Mouse (Mus musculus) embryonic facial prominence, embryonic 10.5 days (tissue): Measurements from ENCODE around the gene Krtap19-2. TPM values are rescaled to one million over a fixed set of nuclear protein-coding genes. Genes with fewer than 3 reads are reported as not detected.

Experiments
- DNase-seq: peaks from one replicate; pipeline ENCODE4 v3.0.0-alpha.2; 2017; ENCODE audit warnings: low spot score
- H3K27ac ChIP-seq: fragments of 300-500 bp; sonication (generic); replicated peaks from 2 replicates; pipeline ENCODE4 v1.5.1; 2016; ENCODE audit warnings: mild to moderate bottlenecking
- H3K27me3 ChIP-seq: fragments of 300-500 bp; sonication (generic); replicated peaks from 2 replicates; pipeline ENCODE4 v1.6.1; 2016; ENCODE audit warnings: low read depth, mild to moderate bottlenecking; ENCODE audit not compliant: poor library complexity, severe bottlenecking
- H3K36me3 ChIP-seq: fragments of 300-500 bp; sonication (generic); replicated peaks from 2 replicates; pipeline ENCODE4 v1.6.1; 2016; ENCODE audit warnings: mild to moderate bottlenecking, moderate library complexity
- H3K4me1 ChIP-seq: fragments of 300-500 bp; sonication (generic); 2 replicates; pipeline ENCODE4 v1.6.1; 2016
- H3K4me3 ChIP-seq: fragments of 300-500 bp; sonication (generic); 2 replicates; pipeline ENCODE4 v1.5.1; 2016; ENCODE audit warnings: mild to moderate bottlenecking, moderate library complexity
- H3K9me3 ChIP-seq: fragments of 300-500 bp; sonication (generic); 2 replicates; pipeline ENCODE4 v1.6.1; 2016; ENCODE audit warnings: mild to moderate bottlenecking
- WGBS: fragments of 180-500 bp; shearing (Covaris S2); methylation state at CpG from one replicate; pipeline ENCODE4 v1.1.7; 2016; 5-methylcytosine and 5-hydroxymethylcytosine counted together
- polyA plus RNA-seq: library from polyadenylated mRNA; unstranded; fragments of >200 nt; fragmentation: Nextera tagmentation; extraction: Ambion mirVana; gene quantifications from 2 replicates; pipeline ENCODE4 v1.2.1, GENCODE M21; 2016

Krtap19-2 gene
- polyA plus RNA-seq = not detected in 2 replicates

GRCm38 (mm10) chr16:88874169-88874568 lies at the start of gene Krtap19-2:
TSS of gene Krtap19-2 (minus strand) at chr16:88874269.
- H3K27ac ChIP-seq = no peak within 1 kb of the TSS
- H3K4me3 ChIP-seq = no peak within 1 kb of the TSS
- H3K27me3 ChIP-seq = no peaks in the 10 kb centered on the region
- H3K36me3 ChIP-seq = no peaks in the 10 kb centered on the region
- no peaks in the 10 kb centered on the region for H3K9me3 ChIP-seq
- DNase-seq = no peak
- no peaks in the 10 kb centered on the region for H3K4me1 ChIP-seq
- WGBS = 97% methylated on average over 3 of the region's 3 CpGs

- no peaks in the 10 kb centered on the region for H3K27me3 ChIP-seq
- no peaks in the 10 kb centered on the region for H3K9me3 ChIP-seq
- no peaks in the 10 kb centered on the region for H3K36me3 ChIP-seq
- DNase-seq = no peak
- H3K4me1 ChIP-seq = no peaks in the 10 kb centered on the region
- H3K27ac ChIP-seq = no peak within 1 kb of the TSS
- 93% methylated on average over 6 of the region's 6 CpGs for WGBS
- no peak within 1 kb of the TSS for H3K4me3 ChIP-seq
Observed at GRCm38 (mm10) chr16:88896357-88896756, 22.3 kb upstream of the Krtap19-2 start, which contains the start of gene Krtap19-5. TSS of gene Krtap19-5 (minus strand) at chr16:88896457.

- no peaks in the 10 kb centered on the region for H3K4me1 ChIP-seq
- 90% methylated on average over 6 of the region's 6 CpGs for WGBS
- DNase-seq = no peak
- no peaks in the 10 kb centered on the region for H3K9me3 ChIP-seq
- no peak overlapping the region for H3K27ac ChIP-seq
- no peaks in the 10 kb centered on the region for H3K36me3 ChIP-seq
- H3K4me3 ChIP-seq = no peak overlapping the region
- no peaks in the 10 kb centered on the region for H3K27me3 ChIP-seq
Observed at GRCm38 (mm10) chr16:88886870-88887269, 12.8 kb upstream of the Krtap19-2 start.

- no peaks in the 10 kb centered on the region for H3K27me3 ChIP-seq
- H3K4me3 ChIP-seq = no peak within 1 kb of the TSS
- no peak within 1 kb of the TSS for H3K27ac ChIP-seq
- H3K4me1 ChIP-seq = no peaks in the 10 kb centered on the region
- no peak for DNase-seq
- WGBS = 88% methylated on average over 5 of the region's 5 CpGs
- H3K36me3 ChIP-seq = no peaks in the 10 kb centered on the region
- no peaks in the 10 kb centered on the region for H3K9me3 ChIP-seq
Observed at GRCm38 (mm10) chr16:88884989-88885388, 10.9 kb upstream of the Krtap19-2 start, which contains the start of gene Krtap19-4. TSS of gene Krtap19-4 (minus strand) at chr16:88885089.

GRCm38 (mm10) chr16:88877938-88878337 lies 3.9 kb upstream of the Krtap19-2 start, which contains the start of gene Krtap19-3:
TSS of gene Krtap19-3 (minus strand) at chr16:88878038.
- H3K4me1 ChIP-seq = no peaks in the 10 kb centered on the region
- no peaks in the 10 kb centered on the region for H3K36me3 ChIP-seq
- no peaks in the 10 kb centered on the region for H3K9me3 ChIP-seq
- no peak for DNase-seq
- no peak within 1 kb of the TSS for H3K27ac ChIP-seq
- 88% methylated on average over 2 of the region's 2 CpGs for WGBS
- no peak within 1 kb of the TSS for H3K4me3 ChIP-seq
- no peaks in the 10 kb centered on the region for H3K27me3 ChIP-seq

- WGBS = 88% methylated on average over 6 of the region's 6 CpGs
- no peaks in the 10 kb centered on the region for H3K27me3 ChIP-seq
- no peaks in the 10 kb centered on the region for H3K36me3 ChIP-seq
- H3K4me1 ChIP-seq = no peaks in the 10 kb centered on the region
- no peak within 1 kb of the TSS for H3K4me3 ChIP-seq
- DNase-seq = no peak
- no peak within 1 kb of the TSS for H3K27ac ChIP-seq
- no peaks in the 10 kb centered on the region for H3K9me3 ChIP-seq
Observed at GRCm38 (mm10) chr16:88869311-88869710, 4.8 kb downstream of the Krtap19-2 start, which contains the start of gene Krtap19-1. TSS of gene Krtap19-1 (minus strand) at chr16:88869411.

- Histone ChIP-seq H3K27ac (no peak overlapping the region), H3K27me3 (no peaks in the 10 kb centered on the region), H3K4me1 (no peaks in the 10 kb centered on the region), H3K36me3 (no peaks in the 10 kb centered on the region), H3K9me3 (no peaks in the 10 kb centered on the region), H3K4me3 (no peak overlapping the region)
- WGBS = 93% methylated on average over 4 of the region's 4 CpGs
- no peak for DNase-seq
Observed at GRCm38 (mm10) chr16:88864887-88865407, 9.1 kb downstream of the Krtap19-2 start.

GRCm38 (mm10) chr16:88851450-88851849 lies 22.6 kb downstream of the Krtap19-2 start:
- H3K36me3 ChIP-seq = no peaks in the 10 kb centered on the region
- no peak overlapping the region for H3K27ac ChIP-seq
- peak; percentile 27 for DNase-seq
- H3K9me3 ChIP-seq = no peaks in the 10 kb centered on the region
- H3K4me1 ChIP-seq = no peaks in the 10 kb centered on the region
- H3K27me3 ChIP-seq = no peaks in the 10 kb centered on the region
- 13% methylated on average over 5 of the region's 5 CpGs for WGBS
- H3K4me3 ChIP-seq = no peak overlapping the region

GRCm38 (mm10) chr16:88848558-88848957 lies 25.5 kb downstream of the Krtap19-2 start:
- no peaks in the 10 kb centered on the region for H3K9me3 ChIP-seq
- H3K36me3 ChIP-seq = no peaks in the 10 kb centered on the region
- DNase-seq = no peak
- no peaks in the 10 kb centered on the region for H3K4me1 ChIP-seq
- H3K4me3 ChIP-seq = no peak overlapping the region
- no peaks in the 10 kb centered on the region for H3K27me3 ChIP-seq
- WGBS = 85% methylated on average over 4 of the region's 4 CpGs
- H3K27ac ChIP-seq = no peak overlapping the region

- 92% methylated on average over 1 of the region's 1 CpGs for WGBS
- no peaks in the 10 kb centered on the region for H3K27me3 ChIP-seq
- no peak overlapping the region for H3K4me3 ChIP-seq
- no peaks in the 10 kb centered on the region for H3K9me3 ChIP-seq
- no peaks in the 10 kb centered on the region for H3K36me3 ChIP-seq
- no peak for DNase-seq
- no peaks in the 10 kb centered on the region for H3K4me1 ChIP-seq
- no peak overlapping the region for H3K27ac ChIP-seq
Observed at GRCm38 (mm10) chr16:88847363-88847762, 26.7 kb downstream of the Krtap19-2 start.

GRCm38 (mm10) chr16:88826978-88827377 lies 47.1 kb downstream of the Krtap19-2 start:
- H3K9me3 ChIP-seq = no peaks in the 10 kb centered on the region
- DNase-seq = peak; percentile 30
- H3K4me3 ChIP-seq = no peak overlapping the region
- 40% methylated on average over 3 of the region's 3 CpGs for WGBS
- no peak overlapping the region for H3K27ac ChIP-seq
- H3K36me3 ChIP-seq = no peaks in the 10 kb centered on the region
- H3K27me3 ChIP-seq = no peaks in the 10 kb centered on the region
- H3K4me1 ChIP-seq = peaks cover 16% of the 10 kb centered on the region

GRCm38 (mm10) chr16:88826095-88826652 lies 47.9 kb downstream of the Krtap19-2 start, which contains the start of gene Krtap14:
TSS of gene Krtap14 (minus strand) at chr16:88826145.
- Histone ChIP-seq H3K27me3 (no peaks in the 10 kb centered on the region), H3K27ac (peak within 1 kb of the TSS; percentile 82), H3K36me3 (no peaks in the 10 kb centered on the region), H3K9me3 (no peaks in the 10 kb centered on the region), H3K4me1 (peaks cover 16% of the 10 kb centered on the region), H3K4me3 (no peak within 1 kb of the TSS)
- WGBS = 46% methylated on average over 9 of the region's 9 CpGs
- DNase-seq = peak; percentile 31

GRCm38 (mm10) chr16:88823736-88824135 lies 50.3 kb downstream of the Krtap19-2 start:
- H3K27me3 ChIP-seq = no peaks in the 10 kb centered on the region
- H3K4me3 ChIP-seq = no peak overlapping the region
- H3K36me3 ChIP-seq = no peaks in the 10 kb centered on the region
- H3K4me1 ChIP-seq = peaks cover 16% of the 10 kb centered on the region
- no peaks in the 10 kb centered on the region for H3K9me3 ChIP-seq
- DNase-seq = no peak
- H3K27ac ChIP-seq = no peak overlapping the region
- WGBS = 82% methylated on average over 3 of the region's 3 CpGs
